ENCODE assay signal across 37 mouse cellular contexts in genomic region chr7:13397832-13398231, GRCm38 (mm10). TPM values are rescaled to one million over a fixed set of nuclear protein-coding genes. Genes with fewer than 3 reads are reported as not detected.
"Had no signal": no experiment of that assay in that cellular context is flagged by ENCODE, and none has a peak within 500 bp of the region (broad histone marks: within the 10 kb centered on the region; RNA-seq: fewer than 3 reads in every experiment).

Gene Cabp5, plus strand, starts transcription at chr7:13398132.

- DNase-seq: left cerebral cortex, postnatal 4 days; liver; liver, embryonic 13.5 days; liver, postnatal 0 days; lung, adult 18-20 months; lung, adult 2 months; lung, embryonic 14.5 days; lung, postnatal 10 days; lung, postnatal 14 days; lung, postnatal 36 days; lung, postnatal 4 days; midbrain, embryonic 14.5 days had no signal

- H3K27me3 ChIP-seq: limb, embryonic 12.5 days; limb, embryonic 13.5 days; limb, embryonic 15.5 days; liver, embryonic 12.5 days; liver, embryonic 13.5 days; liver, embryonic 15.5 days; lung, embryonic 15.5 days; midbrain, embryonic 12.5 days; midbrain, embryonic 13.5 days; midbrain, embryonic 15.5 days had no signal

- H3K4me3 ChIP-seq: left cerebral cortex, adult 2 months; limb, embryonic 10.5 days; limb, embryonic 12.5 days; limb, embryonic 13.5 days; limb, embryonic 15.5 days; liver, embryonic 12.5 days; liver, embryonic 13.5 days; liver, embryonic 15.5 days; lung, embryonic 15.5 days; midbrain, embryonic 10.5 days; midbrain, embryonic 12.5 days; midbrain, embryonic 13.5 days; midbrain, embryonic 15.5 days; myocyte had no signal

- ATAC-seq: liver, embryonic 12.5 days; liver, postnatal 0 days; lung, postnatal 0 days; midbrain, embryonic 13.5 days; midbrain, embryonic 15.5 days; midbrain, embryonic 16.5 days had no signal

- H3K9me3 ChIP-seq: limb, embryonic 10.5 days; limb, embryonic 12.5 days; limb, embryonic 13.5 days; limb, embryonic 15.5 days; liver, embryonic 13.5 days; liver, embryonic 15.5 days; lung, embryonic 15.5 days; midbrain, embryonic 13.5 days; midbrain, embryonic 15.5 days had no signal

- H3K36me3 ChIP-seq: limb, embryonic 10.5 days; limb, embryonic 12.5 days; limb, embryonic 13.5 days; limb, embryonic 15.5 days; liver, embryonic 12.5 days; liver, embryonic 13.5 days; liver, embryonic 15.5 days; lung, embryonic 15.5 days; midbrain, embryonic 10.5 days; midbrain, embryonic 12.5 days; midbrain, embryonic 13.5 days; midbrain, embryonic 15.5 days had no signal

- H3K4me1 ChIP-seq: limb, embryonic 10.5 days; limb, embryonic 12.5 days; limb, embryonic 13.5 days; limb, embryonic 15.5 days; liver, embryonic 12.5 days; liver, embryonic 13.5 days; liver, embryonic 15.5 days; lung, embryonic 15.5 days; midbrain, embryonic 10.5 days; midbrain, embryonic 12.5 days; midbrain, embryonic 13.5 days; midbrain, embryonic 15.5 days had no signal

RNA-seq across cellular contexts. Expression of gene Cabp5, which starts in this region (rescaled TPM):
- total RNA-seq: liver, adult 2 months; megakaryocyte progenitor cell, adult 5-6 weeks; megakaryocyte-erythroid progenitor cell, adult 5-6 weeks; midbrain, postnatal 0 days; monocyte, adult 5-6 weeks had no signal
- polyA plus RNA-seq: limb, embryonic 10.5 days; limb, embryonic 11.5 days; limb, embryonic 12.5 days; limb, embryonic 13.5 days; limb, embryonic 15.5 days; liver, adult 2 months; liver, embryonic 12.5 days; liver, embryonic 13.5 days; liver, embryonic 15.5 days; liver, embryonic 16.5 days; liver, postnatal 0 days; lung, adult 2 months; lung, embryonic 14.5 days; lung, embryonic 15.5 days; lung, embryonic 16.5 days; lung, postnatal 0 days; macrophage; midbrain, embryonic 10.5 days; midbrain, embryonic 11.5 days; midbrain, embryonic 14.5 days; midbrain, postnatal 0 days; myocyte had no signal
